Mouse (Mus musculus) skeletal muscle tissue, adult 2 months (tissue): ENCODE measurements at regions not wholly inside any gene's neighbourhood (a gene's known extent, or its start where the extent isn't known, plus 50 kb on each side); places are given as distances from the start of the nearest gene placed in this dataset.

Experiments used
- DNase-seq: peaks from one replicate; pipeline ENCODE4 v3.0.0-alpha.2; 2012; ENCODE audit warnings: low read depth, low spot score

GRCm38 (mm10) chr8:34488746-34489400, 377.3 kb upstream of the Gm10131 start:
- no peak for DNase-seq

GRCm38 (mm10) chr8:34486433-34487096, 375.0 kb upstream of the Gm10131 start:
- DNase-seq = no peak

- no peak for DNase-seq
Measured at GRCm38 (mm10) chr8:34485905-34486304, 374.4 kb upstream of the Gm10131 start.

DNA sequence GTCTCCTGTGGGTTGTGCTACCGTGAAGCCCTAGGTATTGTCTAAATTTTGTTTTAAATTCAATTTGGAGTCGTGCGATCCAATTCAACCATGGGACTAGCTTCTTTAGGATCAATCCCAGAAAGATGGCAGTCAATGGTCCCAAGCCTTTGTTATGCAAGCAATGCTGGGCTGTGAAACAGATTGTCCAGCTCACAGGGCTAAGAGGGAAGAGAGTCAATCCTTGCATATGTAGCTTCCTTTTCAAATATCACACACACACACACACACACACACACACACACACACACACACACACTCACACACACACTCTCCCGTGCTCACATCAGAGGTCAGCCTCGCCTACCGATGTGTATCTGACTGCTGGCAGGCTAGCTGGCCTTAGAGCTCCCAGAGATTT, 373.8 kb upstream of the Gm10131 start:
- no peak for DNase-seq

DNA sequence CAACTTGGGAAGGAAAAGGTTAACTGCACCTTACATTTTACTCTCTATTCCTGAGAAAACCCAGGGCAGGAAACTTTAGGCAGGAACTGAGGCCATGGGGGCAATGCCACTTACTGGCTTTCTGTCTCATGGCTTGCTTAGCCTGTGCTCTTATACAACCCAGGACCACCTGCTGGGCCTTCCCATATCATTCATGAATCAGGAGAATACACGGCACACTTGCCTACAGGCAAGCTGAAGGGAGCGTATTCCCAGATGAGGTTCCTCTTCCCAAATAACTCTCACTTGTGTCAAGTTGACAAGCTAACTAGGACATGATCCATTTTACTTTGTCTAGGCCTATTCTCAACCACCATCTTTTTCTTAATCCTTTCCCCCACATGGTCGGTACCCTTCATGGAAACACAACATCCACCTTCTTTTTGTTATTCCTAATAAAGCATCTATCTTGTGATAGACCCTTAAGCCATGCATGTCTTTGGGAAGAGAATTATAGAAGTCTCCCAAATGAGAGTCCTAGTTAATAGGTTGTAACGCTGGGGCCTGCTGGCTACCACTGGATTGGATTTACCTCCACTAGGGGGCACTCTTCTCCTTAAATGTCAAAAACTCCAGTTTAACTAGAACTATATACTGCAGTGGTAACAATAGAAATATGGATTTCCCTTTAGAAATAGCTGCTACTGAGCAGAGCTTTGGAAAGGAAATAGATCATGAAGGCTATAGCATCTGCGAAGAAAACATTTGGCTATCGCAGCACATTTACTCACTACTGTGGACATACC, 373.2 kb upstream of the Gm10131 start:
- no peak for DNase-seq

GRCm38 (mm10) chr8:34483212-34483611, 371.7 kb upstream of the Gm10131 start:
- no peak for DNase-seq

DNA sequence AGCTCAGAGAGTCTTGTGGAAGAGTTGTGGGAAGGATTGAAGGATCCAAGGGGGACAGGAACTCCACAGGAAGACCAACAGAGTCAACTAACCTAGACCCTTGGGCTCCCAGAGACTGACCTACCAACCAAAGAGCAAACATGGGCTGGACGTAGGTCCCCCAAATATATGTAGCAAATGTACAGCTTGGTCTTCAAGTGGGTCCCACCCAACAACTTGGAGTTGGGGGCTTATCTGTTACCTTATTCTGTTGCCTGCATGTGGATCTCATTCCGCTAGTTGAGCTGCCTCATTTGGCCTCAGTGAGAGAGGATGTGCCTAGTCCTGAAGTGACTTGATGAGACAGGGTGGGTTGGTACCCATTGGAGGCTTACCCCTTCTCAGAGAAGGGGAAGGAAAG, 371.1 kb upstream of the Gm10131 start:
- no peak for DNase-seq

DNA sequence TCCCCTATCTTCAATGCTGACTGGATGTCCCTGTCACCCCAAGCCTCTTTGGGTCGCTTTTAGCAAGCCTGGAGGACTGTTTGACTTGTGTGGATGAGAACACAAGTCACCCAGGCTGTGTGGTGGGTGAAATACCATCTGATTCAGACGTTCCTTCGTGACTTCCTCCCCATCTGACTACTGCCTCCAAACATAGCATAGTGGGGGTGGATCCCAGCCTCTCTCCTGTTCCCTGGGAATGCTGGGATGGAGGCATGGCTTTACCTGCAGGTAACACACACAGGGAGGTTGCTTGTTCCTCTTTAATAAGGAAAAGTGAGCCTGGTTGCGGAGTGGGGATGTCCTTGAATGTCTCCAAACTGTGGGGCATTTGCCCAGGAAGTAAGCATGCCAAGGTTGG, 369.0 kb upstream of the Gm10131 start:
- DNase-seq = no peak

DNA sequence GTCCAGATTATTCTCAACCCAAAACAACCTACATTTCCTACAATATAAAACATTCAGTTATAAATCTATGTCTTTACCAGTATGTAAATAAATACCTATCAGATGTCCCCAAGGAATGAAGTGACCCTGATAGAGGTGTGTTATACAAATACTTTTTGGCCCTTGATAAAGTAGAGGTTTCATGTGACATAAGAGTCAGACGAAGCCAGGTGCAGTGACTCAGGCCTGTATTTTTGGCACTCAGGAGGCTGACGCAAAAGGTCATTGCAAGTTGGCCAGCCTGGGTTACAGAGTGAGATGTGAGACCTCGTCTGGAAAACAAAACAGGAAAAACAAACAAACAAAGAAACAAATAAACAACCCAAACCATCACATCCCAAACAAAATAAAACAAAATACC, 367.4 kb upstream of the Gm10131 start:
- DNase-seq = peak; percentile 91

- peak; percentile 39 for DNase-seq
Measured at GRCm38 (mm10) chr8:34478465-34478864, 366.9 kb upstream of the Gm10131 start.

- no peak for DNase-seq
Measured at GRCm38 (mm10) chr8:34476146-34476820, 364.7 kb upstream of the Gm10131 start.

- no peak for DNase-seq
Measured at GRCm38 (mm10) chr8:34474593-34474992, 363.1 kb upstream of the Gm10131 start.

- no peak for DNase-seq
Measured at GRCm38 (mm10) chr8:34473769-34474168, 362.2 kb upstream of the Gm10131 start.

GRCm38 (mm10) chr8:34473301-34473700, 361.8 kb upstream of the Gm10131 start:
- DNase-seq = no peak

GRCm38 (mm10) chr8:34472846-34473245, 361.3 kb upstream of the Gm10131 start:
- no peak for DNase-seq

DNA sequence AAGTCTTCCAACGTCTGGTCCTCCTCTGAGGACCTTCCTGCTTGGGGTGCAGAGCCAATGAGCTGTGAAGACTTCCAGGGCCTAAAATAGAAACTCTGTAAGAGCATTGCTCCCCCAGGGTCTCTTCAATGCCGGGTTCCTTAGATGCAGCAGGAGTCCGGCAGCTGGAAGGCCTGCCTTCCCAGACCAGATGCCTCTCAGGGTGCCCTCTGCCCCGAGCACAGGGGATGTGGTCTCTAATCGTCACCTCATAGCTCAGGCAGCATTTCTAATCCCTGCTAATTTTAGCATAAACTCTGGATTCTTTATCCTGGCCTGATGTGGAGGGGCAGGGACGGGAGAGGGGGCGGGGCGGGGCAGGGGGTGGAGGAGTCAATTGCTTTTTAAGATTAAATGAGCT, 360.9 kb upstream of the Gm10131 start:
- no peak for DNase-seq

DNA sequence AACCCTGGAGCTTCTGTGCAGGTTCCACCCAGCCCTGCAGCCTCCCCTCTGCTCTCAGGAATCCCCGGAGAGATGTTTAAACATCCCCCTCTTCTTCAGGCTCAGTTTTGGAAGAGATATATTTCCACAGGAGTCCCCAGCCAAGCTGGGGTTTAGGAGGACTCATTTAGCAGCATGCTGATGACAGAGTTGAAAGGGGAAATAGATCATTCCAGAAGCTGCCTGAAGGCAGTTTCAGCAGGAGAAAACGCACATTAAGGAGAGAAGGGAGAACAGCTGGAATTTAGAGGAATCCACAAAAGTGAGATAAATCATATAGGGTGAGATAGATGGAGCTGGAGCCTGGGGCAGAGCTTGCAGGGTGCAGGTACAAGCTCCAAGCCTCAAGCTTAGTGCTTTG, 357.6 kb upstream of the Gm10131 start:
- no peak for DNase-seq

GRCm38 (mm10) chr8:34466786-34467364, 355.3 kb upstream of the Gm10131 start:
- no peak for DNase-seq

DNA sequence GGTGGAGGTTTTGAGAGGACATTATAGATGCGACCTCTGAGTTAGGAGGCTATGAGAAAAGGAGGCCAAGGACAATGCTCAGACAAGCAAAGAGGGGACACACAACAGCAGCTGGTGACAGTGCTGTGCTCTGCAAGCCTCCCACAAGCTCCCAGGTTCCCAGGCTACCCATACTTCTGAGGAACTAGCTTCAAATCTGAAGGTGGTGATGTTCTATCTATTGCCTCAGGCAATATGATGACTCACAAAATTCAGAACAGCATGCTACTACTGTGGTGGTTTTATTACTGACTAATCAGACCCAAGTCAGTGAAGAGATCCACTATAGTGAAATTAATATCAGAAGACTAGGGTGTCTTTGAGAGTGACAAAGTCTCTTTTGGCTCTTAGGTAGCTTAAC, 353.9 kb upstream of the Gm10131 start:
- DNase-seq = no peak

GRCm38 (mm10) chr8:34462262-34462661, 350.7 kb upstream of the Gm10131 start:
- DNase-seq = no peak

- no peak for DNase-seq
Measured at GRCm38 (mm10) chr8:34458300-34458699, 346.8 kb upstream of the Gm10131 start.

DNA sequence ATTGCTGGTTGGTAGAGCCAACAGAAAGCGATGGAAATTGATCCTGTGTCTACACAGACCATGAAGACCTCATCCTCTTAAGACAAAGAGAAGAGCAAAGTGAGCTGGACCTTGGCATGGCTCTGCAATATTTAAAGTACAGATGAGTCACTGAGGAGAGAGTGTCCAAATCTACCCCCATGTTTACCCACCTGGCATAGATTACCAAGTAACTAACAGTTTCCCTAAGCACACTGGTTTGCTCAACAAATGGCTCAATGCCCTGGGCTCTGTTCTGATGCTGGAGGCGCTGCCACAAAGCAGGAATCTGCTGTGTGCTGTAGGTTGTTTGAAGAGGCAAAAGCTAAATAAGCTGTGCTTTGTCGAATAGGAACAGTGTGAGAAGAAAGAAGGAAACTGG, 345.0 kb upstream of the Gm10131 start:
- DNase-seq = no peak
